Mouse (Mus musculus) CD4-positive, CD25-positive, alpha-beta regulatory T cell, adult 2 months (primary cell): ENCODE results near the gene Aff3.

Source experiments
- DNase-seq: peaks from one replicate; pipeline ENCODE4 v3.0.0-alpha.2; 2012; ENCODE audit warnings: low read depth, low spot score

Aff3 gene

GRCm38 (mm10) chr1:38181020-38181550 is 483.7 kb downstream of the Aff3 start:
- DNase-seq, result no peak

- no peak for DNase-seq
Observed at GRCm38 (mm10) chr1:38178929-38179328, 485.8 kb downstream of the Aff3 start.

GRCm38 (mm10) chr1:38176077-38176476 is 488.7 kb downstream of the Aff3 start:
- no peak for DNase-seq

GRCm38 (mm10) chr1:38171874-38172273 is 492.9 kb downstream of the Aff3 start:
- no peak for DNase-seq

- DNase-seq, result no peak
Observed at GRCm38 (mm10) chr1:38165696-38166095, 499.1 kb downstream of the Aff3 start.

- no peak for DNase-seq
Observed at GRCm38 (mm10) chr1:38150086-38150485, 514.7 kb downstream of the Aff3 start.

GRCm38 (mm10) chr1:38146008-38146407 is 518.7 kb downstream of the Aff3 start:
- DNase-seq, result no peak

- DNase-seq, result no peak
Observed at GRCm38 (mm10) chr1:38141371-38141770, 523.4 kb downstream of the Aff3 start.

GRCm38 (mm10) chr1:38140911-38141310 is 523.8 kb downstream of the Aff3 start:
- no peak for DNase-seq

- DNase-seq, result no peak
Observed at GRCm38 (mm10) chr1:38139396-38139795, 525.4 kb downstream of the Aff3 start.

- DNase-seq, result peak; percentile 20
Observed at GRCm38 (mm10) chr1:38132942-38133341, 531.8 kb downstream of the Aff3 start.

GRCm38 (mm10) chr1:38130715-38131483 is 533.9 kb downstream of the Aff3 start:
- DNase-seq, result no peak

- peak; percentile 95 for DNase-seq
Observed at GRCm38 (mm10) chr1:38129501-38130267, 535.1 kb downstream of the Aff3 start, which contains the start of gene Rev1. Gene Rev1 (minus strand): TSS chr1:38129801.

- peak; percentile 67 for DNase-seq
Observed at GRCm38 (mm10) chr1:38128919-38129436, 535.8 kb downstream of the Aff3 start.
